Mouse (Mus musculus) heart, postnatal 0 days (tissue): ENCODE measurements around the gene Prickle1.

ENCODE experiments used
- CTCF ChIP-seq: IDR thresholded peaks from 2 replicates; pipeline ENCODE4 v1.5.1; 2016; ENCODE audit warnings: antibody characterized with exemption, control low read depth, low read depth
- EP300 ChIP-seq: IDR thresholded peaks from 2 replicates; pipeline ENCODE4 v1.6.1; 2016; ENCODE audit warnings: antibody characterized with exemption, low read depth

DNA sequence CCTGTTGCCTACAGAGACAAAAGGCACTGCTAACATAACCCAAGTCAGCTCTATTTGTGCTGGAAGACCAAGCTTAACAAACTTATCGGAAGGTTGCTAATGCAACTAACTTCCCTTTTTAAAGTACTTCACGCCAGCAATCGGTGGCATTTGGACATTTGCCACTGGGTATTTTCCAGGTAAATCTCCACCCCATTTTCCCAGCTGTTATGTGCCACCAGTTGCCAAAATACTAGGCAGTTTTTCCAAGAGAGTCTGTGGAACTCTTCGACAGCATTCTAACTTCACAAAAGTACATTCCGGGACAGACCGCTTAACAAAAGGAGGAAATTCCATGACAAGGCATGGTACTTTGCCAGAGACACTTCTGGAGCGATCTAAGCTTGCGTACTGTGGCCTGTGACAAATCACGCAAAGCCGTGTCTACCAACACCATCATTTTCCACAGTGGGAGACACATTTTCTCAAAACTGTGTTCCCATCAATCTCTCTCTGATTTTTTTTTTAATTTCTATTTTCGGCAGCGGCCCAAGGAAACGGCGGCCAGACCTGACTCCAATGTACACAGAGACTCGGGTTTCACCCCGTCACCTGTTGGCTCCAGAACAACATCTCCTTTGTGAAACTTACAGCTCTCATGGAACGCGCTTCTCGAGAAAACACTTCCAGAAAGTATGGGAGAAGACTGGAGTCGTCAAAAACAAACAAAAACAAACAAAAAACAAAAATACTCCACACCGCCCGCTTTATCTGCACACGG is 77.4 kb downstream of the Prickle1 start:
- TF ChIP-seq CTCF: no peak
- peak; percentile 47; the same call in 1 of the 2 replicates for TF ChIP-seq EP300
